Mouse (Mus musculus): ENCODE data around the gene Pip5k1a. TPM values are rescaled to one million over a fixed set of nuclear protein-coding genes. Genes with fewer than 3 reads are reported as not detected.
"Not testable (repeated sequence)": the region's sequence is repeated elsewhere in the genome, so short reads cannot be mapped to it uniquely, and the experiment has no call there.

Gene Pip5k1a
- 19.6 and 21.0 TPM in 2 replicates for polyA plus RNA-seq (2012; rRNA removed)

DNA sequence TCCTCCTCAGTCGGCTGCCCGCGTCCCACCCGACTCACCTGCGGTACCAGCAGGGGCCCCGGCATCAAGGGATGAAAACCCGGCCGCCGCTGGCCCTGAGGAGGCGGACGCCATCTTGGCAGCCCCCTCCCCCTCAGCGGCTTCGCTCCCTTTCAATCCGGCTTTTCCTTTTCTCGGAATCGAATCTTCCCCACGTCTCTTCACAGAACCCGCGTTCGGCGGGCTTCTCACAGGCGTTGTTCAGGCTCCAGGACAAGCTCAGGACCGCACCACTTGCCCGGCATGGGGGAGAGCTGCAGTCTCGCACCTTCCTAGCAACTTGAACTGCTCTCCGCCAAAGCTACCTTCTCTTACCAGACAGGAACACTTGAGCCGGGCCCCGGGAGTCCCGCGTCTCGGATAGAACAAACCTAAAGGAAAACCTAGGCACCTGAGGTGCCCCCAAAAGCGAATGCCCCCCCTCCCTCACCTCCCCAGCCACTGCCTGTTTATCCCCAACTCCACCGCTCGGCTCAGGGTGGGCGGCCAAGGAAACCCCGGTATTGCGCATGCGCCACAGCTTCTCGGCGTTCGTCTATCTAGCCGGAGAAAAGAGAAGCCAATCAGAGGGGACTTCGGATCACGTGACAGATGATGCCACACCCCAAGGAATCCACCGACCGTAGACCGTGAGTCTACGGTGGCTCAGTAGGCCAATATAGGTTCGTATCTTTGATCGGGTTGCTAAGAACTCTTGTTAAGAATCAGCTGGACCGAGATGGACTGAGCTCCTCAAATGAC lies at the start of gene Pip5k1a:
Pip5k1a (minus strand) TSS at position 593 of the 780 bp plus-strand sequence.
- peak; percentile 91 for DNase-seq (ENCODE audit: low read depth)

DNA sequence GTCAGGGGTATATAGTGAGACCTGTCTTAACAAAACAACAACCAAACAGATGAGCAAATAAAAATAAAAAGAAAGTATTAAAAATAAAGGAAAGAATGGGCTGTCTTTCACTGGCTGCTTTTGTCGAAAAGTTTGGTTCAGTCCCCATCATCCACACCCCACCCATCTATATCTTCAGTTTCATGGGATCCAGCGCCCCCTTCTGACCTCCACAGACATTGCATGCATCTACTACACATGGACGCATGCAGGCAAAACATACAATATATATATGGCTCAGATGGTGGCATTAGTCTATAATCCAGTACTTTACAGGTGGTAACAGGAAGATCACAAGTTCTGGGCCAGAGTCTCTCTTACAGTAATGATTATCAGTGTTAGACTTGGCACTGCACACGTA lies 47.1 kb upstream of the Pip5k1a start:
- DNase-seq (ENCODE audit: low read depth), result no peak

- DNase-seq (ENCODE audit: low read depth), result no peak
These were observed 41.2 kb upstream of the Pip5k1a start for GRCm38 (mm10) chr3:95147924-95148323.

- DNase-seq (ENCODE audit: low read depth), result no peak
These were observed 35.9 kb upstream of the Pip5k1a start for GRCm38 (mm10) chr3:95142617-95143011.

DNA sequence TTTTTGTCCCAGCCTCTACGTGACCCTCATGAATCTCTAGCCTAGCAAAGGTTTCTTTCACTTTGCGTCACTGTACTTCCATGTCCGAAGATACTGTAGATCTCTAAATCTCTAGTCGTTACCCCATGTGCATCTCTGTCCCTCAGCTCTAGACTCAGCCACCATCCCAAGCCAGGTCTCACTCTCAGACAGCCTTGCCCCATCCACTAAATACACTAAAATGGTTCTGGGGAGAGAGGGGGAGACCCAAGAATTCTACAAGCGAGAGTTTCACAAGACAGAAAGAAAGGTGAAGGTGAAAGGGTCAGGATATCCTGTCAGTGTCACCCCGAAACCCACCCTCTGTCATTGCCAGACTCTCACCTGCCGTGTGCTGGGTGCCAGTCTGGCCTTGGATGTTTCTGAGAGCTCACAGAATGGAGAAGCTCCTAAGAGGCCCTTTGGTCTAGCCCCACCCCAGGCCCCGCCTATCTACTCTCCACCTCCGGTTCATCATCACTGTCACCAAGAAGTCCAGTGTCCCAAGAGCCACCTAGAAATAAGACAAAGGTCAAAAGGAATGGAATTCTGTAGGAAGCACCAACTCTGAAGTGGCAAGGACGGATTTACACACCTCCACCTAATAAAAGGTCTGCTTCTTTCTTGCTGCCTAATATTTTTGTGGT lies 35.4 kb upstream of the Pip5k1a start, which contains the start of gene Tnfaip8l2:
Tnfaip8l2 (minus strand) TSS at position 409 of the 665 bp plus-strand sequence.
- DNase-seq (ENCODE audit: low read depth), result no peak

- DNase-seq (ENCODE audit: low read depth), result no peak
These were observed 34.7 kb upstream of the Pip5k1a start for GRCm38 (mm10) chr3:95141474-95141873.

DNA sequence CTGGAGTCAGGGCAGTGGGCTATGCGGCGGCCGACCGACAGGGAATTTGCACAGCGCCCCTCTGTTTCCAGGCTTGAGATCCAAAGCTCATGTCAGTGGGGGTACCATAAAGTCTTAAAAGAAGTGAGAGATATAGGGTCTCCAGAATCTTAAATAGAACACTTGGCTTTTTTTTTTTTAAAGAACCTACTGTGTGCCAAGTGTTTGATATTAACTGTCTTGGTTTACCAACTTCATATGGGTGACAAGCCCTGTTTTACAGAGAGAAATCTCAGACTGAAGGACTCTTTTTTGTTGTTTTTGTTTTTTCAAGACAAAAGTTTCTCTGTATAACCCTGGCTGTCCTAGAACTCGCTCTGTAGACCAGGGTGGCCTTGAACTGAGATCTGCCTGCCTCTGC lies 34.1 kb upstream of the Pip5k1a start:
- DNase-seq (ENCODE audit: low read depth), result no peak

GRCm38 (mm10) chr3:95140289-95140595 lies 33.5 kb upstream of the Pip5k1a start:
- DNase-seq (ENCODE audit: low read depth), result no peak

DNA sequence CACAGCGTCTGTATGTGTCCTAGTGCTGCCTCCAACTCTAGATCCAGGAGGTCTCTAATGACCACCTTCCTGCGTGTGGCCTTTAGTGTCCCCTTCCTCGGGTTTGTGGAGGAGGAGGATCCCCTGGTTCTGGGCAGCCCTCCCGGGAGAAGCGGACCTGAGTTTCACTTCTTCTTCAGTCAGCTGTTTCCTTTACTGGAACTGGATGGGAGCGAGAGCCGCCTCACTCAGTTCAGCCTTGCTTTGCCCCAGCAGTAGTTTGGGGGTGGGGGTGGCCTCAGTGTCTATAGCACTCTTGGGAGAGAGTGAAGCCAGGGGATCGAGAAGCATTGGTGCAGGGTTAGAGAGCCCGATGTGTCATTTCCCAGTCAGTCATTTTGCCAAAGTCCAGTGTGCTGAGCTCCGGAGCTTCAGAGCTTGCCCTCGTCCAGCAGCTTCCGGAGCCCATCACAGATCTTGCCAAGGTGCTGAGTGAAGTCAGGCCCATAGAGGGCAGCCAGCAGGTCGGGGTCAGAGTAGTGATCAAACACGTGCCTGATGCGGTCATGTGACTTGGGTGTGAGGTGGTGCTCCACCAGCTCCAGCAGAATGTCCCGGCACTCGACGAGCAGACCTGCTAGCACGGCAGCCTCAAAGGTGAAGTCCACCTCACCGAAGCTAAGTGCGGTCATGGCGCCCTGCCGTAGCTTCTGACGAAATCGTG lies 33.0 kb upstream of the Pip5k1a start:
- DNase-seq (ENCODE audit: low read depth), result no peak

DNA sequence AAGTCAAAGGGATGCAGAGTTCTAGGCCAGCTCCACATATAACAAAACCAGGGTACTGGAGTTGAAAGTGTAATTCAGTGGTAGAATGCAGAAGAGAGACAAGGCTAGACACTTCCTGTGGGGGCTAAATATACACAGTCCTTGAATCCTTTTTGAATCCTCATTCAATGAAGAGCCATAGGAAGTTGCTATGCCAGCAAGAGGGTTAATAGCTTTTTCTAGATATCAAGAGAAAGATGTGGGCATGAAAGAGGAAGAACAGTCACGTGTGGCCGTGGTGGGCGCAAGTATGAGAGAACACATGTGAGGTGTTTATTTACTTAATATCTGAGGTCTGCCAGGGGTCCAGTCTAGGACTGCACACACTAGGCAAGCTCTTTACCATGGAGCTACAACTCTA lies 29.6 kb upstream of the Pip5k1a start:
- DNase-seq (ENCODE audit: low read depth), result no peak

DNA sequence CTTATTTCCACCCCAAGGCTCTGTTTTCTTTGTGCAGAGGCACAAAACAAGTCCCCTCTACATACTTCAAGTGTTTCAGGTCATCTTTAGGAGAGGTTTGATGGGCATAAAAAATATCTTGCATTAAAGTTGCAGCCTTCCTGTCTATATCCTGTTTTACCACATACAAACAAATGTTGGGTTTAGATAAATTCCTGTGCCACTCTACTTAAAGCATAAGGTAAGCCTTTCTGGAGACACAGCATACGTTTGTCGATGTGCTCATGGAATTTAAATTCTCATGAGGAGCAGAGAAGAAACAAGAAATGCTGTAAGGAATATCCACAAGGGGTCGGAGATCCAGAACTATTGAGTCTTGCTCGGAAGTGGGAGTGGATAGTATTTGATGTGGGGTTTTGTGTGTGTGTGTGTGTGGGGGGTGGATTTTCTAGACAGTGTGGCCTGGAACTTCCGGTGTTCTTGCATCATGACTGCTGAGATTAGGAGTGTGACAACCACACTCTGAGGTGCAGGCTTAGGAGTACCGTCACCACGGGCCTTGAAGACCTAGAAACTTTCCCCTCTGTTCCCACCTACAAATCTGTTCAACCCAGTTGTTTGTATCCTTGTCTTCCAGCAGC lies 28.8 kb upstream of the Pip5k1a start:
- no peak for DNase-seq (ENCODE audit: low read depth)

GRCm38 (mm10) chr3:95135023-95135422 lies 28.3 kb upstream of the Pip5k1a start:
- DNase-seq (ENCODE audit: low read depth), result no peak

GRCm38 (mm10) chr3:95134133-95134532 lies 27.4 kb upstream of the Pip5k1a start:
- DNase-seq (ENCODE audit: low read depth), result not testable (repeated sequence)

GRCm38 (mm10) chr3:95133680-95134101 lies 27.0 kb upstream of the Pip5k1a start, which contains the start of the genes Scnm1 and Lysmd1:
TSS of gene Scnm1 (minus strand) at chr3:95134011.
TSS of gene Lysmd1 (plus strand) at chr3:95134088.
- DNase-seq (ENCODE audit: low read depth), result peak; percentile 72

DNA sequence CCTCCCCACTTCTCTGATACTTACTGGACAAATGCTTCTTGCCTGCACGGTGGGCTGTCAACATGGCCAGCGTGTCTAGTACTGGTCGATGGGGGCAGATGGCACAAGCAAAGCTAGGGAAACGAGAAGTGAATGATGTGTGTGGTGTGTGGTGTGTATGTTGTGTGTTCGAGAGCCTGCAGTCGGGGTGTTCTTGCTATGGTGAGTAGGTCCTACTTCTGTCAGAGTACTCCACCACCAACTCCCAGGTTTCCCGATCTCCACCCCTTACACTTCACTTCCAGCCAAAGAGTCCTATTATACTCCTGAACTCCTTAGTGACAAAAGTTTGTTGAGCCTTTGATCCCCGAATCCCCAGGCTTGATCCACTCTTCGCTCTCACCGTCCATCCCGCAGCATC lies 26.4 kb upstream of the Pip5k1a start:
- no peak for DNase-seq (ENCODE audit: low read depth)

- not testable (repeated sequence) for DNase-seq (ENCODE audit: low read depth)
These were observed 25.7 kb upstream of the Pip5k1a start for GRCm38 (mm10) chr3:95132389-95132788.

DNA sequence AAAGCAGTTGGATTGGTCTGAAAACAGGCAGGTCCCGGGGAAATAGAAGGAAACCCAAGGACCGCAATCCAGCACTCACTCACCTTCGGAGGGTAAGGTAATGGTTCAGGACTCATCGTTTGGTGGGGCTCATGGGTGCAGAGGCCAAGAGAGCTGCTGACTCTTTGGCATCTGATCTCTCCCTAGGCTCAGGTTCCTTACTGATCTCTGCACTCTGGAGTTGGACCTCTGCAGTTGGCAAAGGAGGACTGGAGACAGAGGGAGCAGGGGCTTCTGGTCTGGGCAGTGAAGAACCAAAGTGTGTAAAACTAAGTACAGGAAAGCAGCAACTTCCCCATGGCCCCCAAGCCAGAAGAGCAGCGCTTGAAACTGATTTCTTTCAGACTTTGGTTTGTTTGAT lies 23.4 kb upstream of the Pip5k1a start:
- no peak for DNase-seq (ENCODE audit: low read depth)

DNA sequence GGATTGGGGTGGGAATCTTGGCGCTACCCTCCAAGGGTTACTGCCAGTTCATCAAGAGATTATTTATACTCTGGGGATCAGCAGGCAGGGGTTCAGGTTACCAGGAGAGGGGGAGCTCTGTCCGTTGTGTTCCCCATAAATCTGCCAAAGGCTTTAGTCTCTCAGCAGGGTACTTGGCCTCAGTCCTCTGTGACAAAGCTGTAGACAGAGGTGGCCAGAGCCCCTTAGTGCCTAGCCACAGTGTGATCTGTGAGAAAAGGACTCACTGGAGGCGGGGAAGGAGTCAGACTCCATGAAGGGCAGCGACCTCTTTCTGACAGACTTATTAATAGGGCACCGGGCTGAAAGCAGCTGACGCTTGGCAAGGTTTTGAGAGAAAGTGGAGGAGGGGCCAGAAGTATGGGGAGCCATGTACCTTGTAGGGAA lies 22.5 kb upstream of the Pip5k1a start:
- no peak for DNase-seq (ENCODE audit: low read depth)

DNA sequence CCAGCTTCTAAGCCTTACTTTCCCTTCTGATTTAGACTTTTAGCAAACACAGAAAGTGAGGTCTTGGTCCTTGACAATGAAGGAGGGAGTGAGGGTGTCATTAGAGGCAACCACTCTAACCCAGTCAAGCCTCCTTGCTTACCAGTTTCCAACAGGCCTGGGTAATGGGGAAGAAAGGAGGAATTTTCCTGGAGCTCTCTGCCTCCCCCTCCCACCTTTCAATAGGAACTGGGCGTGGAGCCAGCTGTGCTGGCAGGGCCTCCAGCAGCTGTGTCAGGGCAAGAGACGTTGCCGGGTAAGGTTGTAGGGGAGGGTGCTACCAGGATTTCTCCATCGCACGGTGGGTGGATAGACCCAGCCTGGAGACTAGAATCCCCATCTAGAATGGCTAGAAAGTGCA lies 18.2 kb upstream of the Pip5k1a start:
- DNase-seq (ENCODE audit: low read depth), result no peak

- DNase-seq (ENCODE audit: low read depth), result no peak
These were observed 17.5 kb upstream of the Pip5k1a start, which contains the start of gene Tmod4 for GRCm38 (mm10) chr3:95124246-95124645. TSS of gene Tmod4 (plus strand) at chr3:95124476.

- DNase-seq (ENCODE audit: low read depth), result no peak
These were observed 14.8 kb upstream of the Pip5k1a start for GRCm38 (mm10) chr3:95121580-95121979.

DNA sequence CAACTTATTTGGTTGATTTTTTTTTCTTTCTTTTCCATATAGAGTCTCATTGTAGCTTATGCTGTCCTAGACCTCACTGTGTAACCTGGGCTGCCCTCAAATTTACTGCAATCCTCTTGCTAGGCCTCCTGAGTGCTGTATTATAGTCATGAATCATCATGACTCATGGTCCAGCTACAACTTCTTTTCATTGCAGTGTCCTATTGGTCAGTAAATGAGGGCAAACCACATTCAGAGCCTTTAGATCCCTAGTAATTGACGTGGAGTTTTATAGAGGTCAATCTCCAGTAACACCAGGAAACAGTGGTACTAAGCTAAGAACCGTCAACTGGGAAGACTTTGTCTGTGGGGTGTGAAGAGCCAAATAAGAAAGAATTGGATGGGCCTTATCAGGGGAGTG lies 11.0 kb upstream of the Pip5k1a start:
- DNase-seq (ENCODE audit: low read depth), result no peak
